Mouse (Mus musculus) liver, embryonic 14.5 days (tissue): Measurements from ENCODE around the gene Thoc6. TPM values are rescaled to one million over a fixed set of nuclear protein-coding genes. Genes with fewer than 3 reads are reported as not detected.
A peak's percentile ranks its signal among the peaks of the same experiment; 100 is the strongest.

Source experiments
- ATAC-seq: fragments of 200-750 bp; cut with Nextera tagmentation; 2 replicates; pipeline ENCODE4 v1.8.0; 2017; ENCODE audit warnings: moderate number of reproducible peaks, mild to moderate bottlenecking, moderate library complexity; ENCODE audit not compliant: insufficient read depth
- DNase-seq, 3 experiments: peaks; one replicate each; pipeline ENCODE4 v3.0.0-alpha.2; 2012 to 2013; ENCODE audit warnings: low read depth in 3 of 3, low spot score in 3 of 3
- H3K27ac ChIP-seq: fragments of 300-500 bp; sonication (generic); 2 replicates; pipeline ENCODE4 v1.5.1; 2014; ENCODE audit warnings: moderate library complexity, mild to moderate bottlenecking, control low read depth, inconsistent platforms
- H3K27me3 ChIP-seq: fragments of 300-500 bp; sonication (generic); 2 replicates; pipeline ENCODE4 v1.6.1; 2014; ENCODE audit warnings: mild to moderate bottlenecking, low read length, moderate library complexity; ENCODE audit not compliant: control insufficient read depth, insufficient read depth
- H3K36me3 ChIP-seq: fragments of 300-500 bp; sonication (generic); replicated peaks from 2 replicates; pipeline ENCODE4 v1.6.1; 2014; ENCODE audit warnings: low read depth; ENCODE audit not compliant: control insufficient read depth, insufficient read depth
- H3K4me1 ChIP-seq, 2 experiments: fragments of 200-500 bp in 1 of 2; fragments of 300-500 bp in 1 of 2; sonication (generic) in 1 of 2; replicated peaks; 2 replicates each; pipeline ENCODE4 v1.6.1; 2012 to 2014; ENCODE audit warnings: antibody characterized with exemption in 1 of 2, inconsistent platforms in 1 of 2, low read length in 1 of 2; ENCODE audit not compliant: control insufficient read depth in 2 of 2, insufficient read depth in 2 of 2
- H3K4me2 ChIP-seq: fragments of 300-500 bp; sonication (generic); 2 replicates; pipeline ENCODE4 v1.6.1; 2014; ENCODE audit warnings: low read depth, mild to moderate bottlenecking, control low read depth, moderate library complexity
- H3K4me3 ChIP-seq, 2 experiments: fragments of 200-500 bp in 1 of 2; fragments of 300-500 bp in 1 of 2; sonication (generic) in 1 of 2; 2 replicates each; pipeline ENCODE4 v1.5.1; 2012 to 2014; ENCODE audit warnings: low read depth in 2 of 2, low read length in 2 of 2, mild to moderate bottlenecking in 2 of 2, control low read depth in 1 of 2, inconsistent platforms in 1 of 2, moderate library complexity in 1 of 2; ENCODE audit not compliant: insufficient read depth in 1 of 2
- H3K9ac ChIP-seq: fragments of 300-500 bp; sonication (generic); replicated peaks from 2 replicates; pipeline ENCODE4 v1.6.1; 2014; ENCODE audit warnings: mild to moderate bottlenecking, control low read depth, moderate library complexity
- H3K9me3 ChIP-seq: fragments of 300-500 bp; sonication (generic); 2 replicates; pipeline ENCODE4 v1.6.1; 2016; ENCODE audit warnings: low read length, mixed read lengths; ENCODE audit not compliant: control insufficient read depth
- CTCF ChIP-seq: IDR thresholded peaks from 2 replicates; pipeline ENCODE4 v1.5.1; 2016; ENCODE audit warnings: antibody characterized with exemption, low read depth, control low read depth
- EP300 ChIP-seq: IDR thresholded peaks from 2 replicates; pipeline ENCODE4 v1.6.1; 2016; ENCODE audit warnings: antibody characterized with exemption, low read depth
- WGBS: fragments of 180-500 bp; shearing (Covaris S2); extraction: QIAGEN DNeasy Blood & Tissue Kit; methylation state at CpG from one replicate; pipeline ENCODE4 v1.1.7; 2014; ENCODE audit not compliant: insufficient replicate concordance; 5-methylcytosine and 5-hydroxymethylcytosine counted together
- polyA plus RNA-seq, 2 experiments: library from polyadenylated mRNA; depleted of rRNA in 1 of 2; stranded (reverse) in 1 of 2; unstranded in 1 of 2; fragments of >200 nt; fragmentation: Nextera tagmentation in 1 of 2; extraction: Ambion mirVana in 1 of 2; gene quantifications; 2 replicates each; pipeline versions ENCODE4 v1.2.1 to v1.2.3; 2012 to 2014

The Thoc6 gene
- polyA plus RNA-seq (2012; rRNA removed) (14.8 and 17.2 TPM in 2 replicates), polyA plus RNA-seq (2014; fragmentation: Nextera tagmentation; extraction: Ambion mirVana) (21.4 and 21.5 TPM in 2 replicates)

DNA sequence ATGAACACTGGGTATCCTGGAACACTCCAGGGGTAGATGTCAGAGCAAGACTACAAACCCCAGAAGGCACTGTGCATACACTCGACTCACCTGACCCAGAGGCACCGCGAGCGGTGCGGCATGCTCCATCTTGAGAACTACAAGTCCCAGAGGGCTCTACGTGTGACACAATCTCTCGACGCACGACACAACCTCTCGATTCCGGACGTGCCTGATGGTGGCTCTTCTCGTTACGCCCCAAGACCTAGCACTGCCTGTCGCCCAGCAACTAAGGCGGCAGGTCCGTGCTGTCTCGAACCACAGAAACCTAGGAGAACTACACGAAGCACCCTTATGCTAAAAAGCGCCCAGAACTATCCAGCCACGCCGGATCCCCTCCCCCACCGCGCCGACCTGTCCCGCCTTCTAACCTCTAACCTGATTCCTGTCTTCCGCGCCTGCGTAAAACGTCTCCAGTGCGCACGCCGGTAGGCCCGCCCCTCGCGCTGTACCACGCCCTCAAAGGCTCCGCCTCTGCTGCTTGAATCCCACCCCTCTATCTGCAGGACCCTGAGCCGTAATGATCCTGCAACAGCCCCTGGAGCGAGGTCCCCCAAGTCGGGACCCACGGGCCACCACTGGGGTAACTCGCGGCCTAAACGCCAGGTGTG is at the start of gene Thoc6, which contains the start of gene Hcfc1r1:
Gene Thoc6, minus strand, starts transcription at position 459 of the 650 bp plus-strand sequence.
Gene Hcfc1r1, plus strand, starts transcription at position 173 of the 650 bp plus-strand sequence.
- WGBS: under 1% methylated on average over 45 of the region's 45 CpGs
- TF ChIP-seq EP300 (no peak), CTCF (no peak)

DNA sequence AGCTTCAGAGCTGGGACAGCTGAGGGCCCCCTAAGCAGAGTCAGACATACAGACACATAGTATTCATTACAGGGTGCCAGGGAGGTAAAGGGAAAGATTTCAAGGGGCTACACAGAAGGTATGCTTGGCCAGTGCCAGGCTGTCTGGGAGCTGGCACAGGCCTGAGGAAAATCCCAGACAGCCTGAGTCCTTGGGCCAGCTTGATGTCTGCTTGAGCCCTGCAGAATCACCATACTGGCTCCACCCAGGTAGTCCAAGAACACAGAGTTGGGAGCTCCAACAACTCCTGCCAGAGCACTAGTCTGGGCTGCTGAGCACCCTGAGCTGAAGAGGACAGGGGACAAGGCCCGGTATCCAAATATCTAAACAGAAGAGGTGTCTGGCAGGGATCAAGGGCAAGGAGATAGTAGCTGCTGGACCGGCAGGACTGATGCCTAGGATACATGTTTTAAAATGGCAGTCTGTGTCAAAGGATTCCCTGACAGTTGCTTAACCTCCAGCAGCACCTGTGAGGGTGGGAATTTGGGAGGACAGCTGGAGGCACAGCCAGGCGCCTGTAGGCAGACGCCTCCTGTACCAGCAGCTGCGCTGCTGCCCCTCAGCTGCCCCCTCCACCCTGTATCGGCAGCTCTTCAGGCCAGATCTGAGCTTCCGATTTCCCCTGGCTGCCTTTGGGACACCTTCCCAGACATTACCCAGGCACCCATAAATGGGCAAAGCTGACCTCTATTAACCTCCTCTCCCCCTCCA is 48.9 kb upstream of the Thoc6 start, which contains the start of gene 1520401A03Rik:
Gene 1520401A03Rik, minus strand, starts transcription at position 408 of the 750 bp plus-strand sequence.
- DNase-seq (no peak), ATAC-seq (no peak)
- no peaks in the 10 kb centered on the region for H3K27me3 ChIP-seq
- no peaks in the 10 kb centered on the region for H3K9me3 ChIP-seq
- H3K9ac ChIP-seq: no peak within 1 kb of the TSS
- no peak within 1 kb of the TSS for H3K4me2 ChIP-seq
- no peak within 1 kb of the TSS for H3K4me3 ChIP-seq
- no peaks in the 10 kb centered on the region for H3K36me3 ChIP-seq
- H3K27ac ChIP-seq: no peak within 1 kb of the TSS
- peaks cover 8 to 16% of the 10 kb centered on the region in 2 experiments for H3K4me1 ChIP-seq
- 74% methylated on average over 7 of the region's 7 CpGs for WGBS
- TF ChIP-seq EP300 (no peak), CTCF (no peak)

More for the DNA sequence above, at the start of gene Thoc6, which contains the start of gene Hcfc1r1:
- Histone ChIP-seq H3K27me3 (peaks cover 22% of the 10 kb centered on the region), H3K9ac (peak within 1 kb of the TSS; percentile 36), H3K27ac (no peak within 1 kb of the TSS), H3K9me3 (no peaks in the 10 kb centered on the region), H3K36me3 (no peaks in the 10 kb centered on the region), H3K4me1 (peaks cover 5 to 16% of the 10 kb centered on the region in 2 experiments), H3K4me2 (peak within 1 kb of the TSS; percentile 61), H3K4me3 (peak within 1 kb of the TSS; percentile 64 to 82)
- peak; percentile 95 for ATAC-seq
- peak; percentile 85 to 91 (median 88) for DNase-seq

DNA sequence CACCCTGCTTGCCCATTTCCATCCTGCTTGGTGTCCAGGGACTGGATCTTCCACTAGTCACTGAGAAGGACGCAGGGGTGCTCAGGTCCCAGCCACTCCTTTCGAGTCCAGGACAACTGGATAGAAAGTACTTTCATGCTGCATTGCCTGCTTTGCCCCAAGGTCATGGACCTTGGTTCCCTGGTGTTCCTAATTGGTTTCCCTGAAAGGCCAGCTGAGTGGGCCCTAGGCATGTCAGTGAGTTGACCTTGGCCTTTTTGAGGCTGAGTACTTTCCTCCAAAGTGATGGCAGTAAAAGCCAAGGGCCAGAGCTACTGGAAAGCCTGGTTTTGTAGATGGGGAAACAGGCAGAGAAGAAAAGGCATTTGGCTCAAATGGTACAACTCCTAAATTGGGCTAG is 48.2 kb upstream of the Thoc6 start:
- TF ChIP-seq CTCF: no peak
- TF ChIP-seq EP300: no peak
- Histone ChIP-seq H3K4me3 (no peak overlapping the region), H3K9ac (no peak overlapping the region), H3K4me2 (no peak overlapping the region), H3K27ac (no peak overlapping the region), H3K9me3 (no peaks in the 10 kb centered on the region), H3K27me3 (no peaks in the 10 kb centered on the region), H3K36me3 (no peaks in the 10 kb centered on the region), H3K4me1 (peaks cover 8 to 13% of the 10 kb centered on the region in 2 experiments)
- DNase-seq: no peak
- no peak for ATAC-seq
- 70% methylated on average over 2 of the region's 2 CpGs for WGBS

- no peaks in the 10 kb centered on the region for H3K27me3 ChIP-seq
- 23% methylated on average over 1 of the region's 1 CpGs for WGBS
- no peak overlapping the region for H3K9ac ChIP-seq
- H3K27ac ChIP-seq: no peak overlapping the region
- no peak for ATAC-seq
- peaks cover 0 to 3% of the 10 kb centered on the region in 2 experiments; a peak in 1 of 4 replicates for H3K4me1 ChIP-seq
- no peak overlapping the region for H3K4me2 ChIP-seq
- no peaks in the 10 kb centered on the region for H3K9me3 ChIP-seq
- H3K36me3 ChIP-seq: no peaks in the 10 kb centered on the region
- no peak overlapping the region for H3K4me3 ChIP-seq
- TF ChIP-seq CTCF (no peak), EP300 (no peak)
- DNase-seq: no peak
These were observed 45.8 kb upstream of the Thoc6 start for GRCm38 (mm10) chr17:23719455-23719854.

- TF ChIP-seq EP300 (no peak), CTCF (no peak)
- Histone ChIP-seq H3K9me3 (no peaks in the 10 kb centered on the region), H3K9ac (no peak overlapping the region), H3K4me1 (peaks cover 0 to 3% of the 10 kb centered on the region in 2 experiments; a peak in 1 of 4 replicates), H3K27ac (no peak overlapping the region), H3K27me3 (no peaks in the 10 kb centered on the region), H3K36me3 (no peaks in the 10 kb centered on the region), H3K4me2 (no peak overlapping the region), H3K4me3 (no peak overlapping the region)
- WGBS: 20% methylated on average over 2 of the region's 2 CpGs
- DNase-seq (no peak), ATAC-seq (no peak)
These were observed 43.3 kb upstream of the Thoc6 start for GRCm38 (mm10) chr17:23717003-23717402.
